ENCODE assay signal across 7 mouse cellular contexts in the genomic region with DNA sequence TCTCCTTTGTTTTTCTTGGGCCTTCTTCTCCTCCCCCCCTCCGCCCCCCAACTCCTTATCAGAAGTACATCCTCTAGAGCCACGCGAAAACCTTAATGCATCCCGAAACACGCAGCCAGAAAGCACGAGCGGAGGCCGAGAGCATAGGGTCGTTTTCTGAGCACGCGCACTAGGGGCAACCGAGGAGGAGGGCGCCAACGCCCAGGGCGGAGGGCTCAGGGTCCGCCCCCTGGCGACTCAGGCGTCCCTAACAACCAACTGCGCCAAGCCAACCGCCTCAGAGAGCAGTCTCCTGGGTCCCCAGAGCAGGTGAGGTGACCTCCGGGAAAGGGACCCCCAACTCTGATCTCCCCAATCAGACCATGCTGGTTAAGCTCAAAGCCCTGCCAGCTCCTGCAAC. TPM values are rescaled to one million over a fixed set of nuclear protein-coding genes. Genes with fewer than 3 reads are reported as not detected.
DNase-seq lines count a peak whose midpoint lies in the region; ATAC-seq lines count a peak whose summit lies in the region.

TSS of gene Tcte1 (plus strand) at position 172 of the 400 bp plus-strand sequence.

- no peaks in the 10 kb centered on the region; the same call in 1 of the 2 replicates for H3K27me3 ChIP-seq in hindbrain, embryonic 16.5 days (replicated peaks; ENCODE audit: control insufficient read depth, insufficient read depth, low read length)

- WGBS in hindbrain, embryonic 16.5 days = under 1% methylated on average over 18 of the region's 21 CpGs

- H3K9ac ChIP-seq in hindbrain, embryonic 16.5 days (ENCODE audit: low read depth, low read length) = peak within 1 kb of the TSS; percentile 68

- H3K4me2 ChIP-seq in hindbrain, embryonic 16.5 days (ENCODE audit: low read length) = peak within 1 kb of the TSS; percentile 78

- H3K4me1 ChIP-seq in hindbrain, embryonic 16.5 days (ENCODE audit: control insufficient read depth, insufficient read depth, low read depth, low read length) = peaks cover 15% of the 10 kb centered on the region

- H3K36me3 ChIP-seq in hindbrain, embryonic 16.5 days (ENCODE audit: control insufficient read depth, insufficient read depth, low read length) = peaks cover 3% of the 10 kb centered on the region; the same call in 1 of the 2 replicates

- H3K27ac ChIP-seq in hindbrain, embryonic 16.5 days (ENCODE audit: low read depth, low read length) = no peak within 1 kb of the TSS; the same call in 1 of the 2 replicates

- peak; percentile 76 for DNase-seq in ES-CJ7 (ENCODE audit: low read depth, low spot score)
- DNase-seq in ZHBTc4 (ENCODE audit: low read depth, low spot score) = peak; percentile 84
- peak; percentile 78 for DNase-seq in mesoderm, embryonic 11.5 days (ENCODE audit: low read depth, low spot score)
- peak; percentile 79 for DNase-seq in thymus, postnatal 4 days
- DNase-seq in frontal cortex, adult 2 months (ENCODE audit: extremely low spot score in 1 of 2, low spot score in 1 of 2) = no peak
- DNase-seq in spleen, postnatal 36 days (ENCODE audit: low spot score in 2 of 2) = no peak

- H3K9me3 ChIP-seq in hindbrain, embryonic 16.5 days (ENCODE audit: control insufficient read depth, low read length) = no peaks in the 10 kb centered on the region

- peak within 1 kb of the TSS; percentile 41 for H3K4me3 ChIP-seq in hindbrain, embryonic 16.5 days (ENCODE audit: low read length)

- peak; percentile 64 for ATAC-seq in hindbrain, embryonic 16.5 days

RNA-seq across cellular contexts. Expression of gene Tcte1, which starts in this region (rescaled TPM):
- 6.1 and 6.3 TPM in 2 replicates for polyA plus RNA-seq in hindbrain, embryonic 16.5 days (2015; fragmentation: Nextera tagmentation; extraction: Ambion mirVana)
- polyA plus RNA-seq in frontal cortex, adult 2 months (2012; rRNA removed) = 2.0 and 2.1 TPM in 2 replicates

Comparison
In these comparisons a context has a peak if more than half of its experiments do, and no peak if none do; other contexts are left out.
1. DNase-seq: peak in ES-CJ7 (single experiment), ZHBTc4 (single experiment), mesoderm, embryonic 11.5 days (single experiment) and thymus, postnatal 4 days (single experiment); none in frontal cortex, adult 2 months (0 of 2) and spleen, postnatal 36 days (0 of 2).